Mouse (Mus musculus): ENCODE data around the gene Cenpv. TPM values are rescaled to one million over a fixed set of nuclear protein-coding genes. Genes with fewer than 3 reads are reported as not detected.

Cenpv gene
- polyA plus RNA-seq, 2 experiments = 22.3 to 26.6 TPM

GRCm38 (mm10) chr11:62551226-62552119, 12.4 kb upstream of the Cenpv start:
- WGBS (ENCODE audit: insufficient replicate concordance) = under 1% methylated on average over 58 of the region's 58 CpGs
- no peaks in the 10 kb centered on the region for H3K9me3 ChIP-seq (ENCODE audit: control insufficient read depth, low read length)
- peaks cover 21 to 24% of the 10 kb centered on the region in 2 experiments for H3K4me1 ChIP-seq (replicated peaks; ENCODE audit: control insufficient read depth in 2 of 2, insufficient read depth in 2 of 2, low read length in 1 of 2)
- peak overlapping the region; percentile 95 for H3K9ac ChIP-seq (replicated peaks)
- peak overlapping the region; percentile 87 to 91 for H3K4me3 ChIP-seq (ENCODE audit: insufficient read depth in 1 of 2, low read depth in 2 of 2, low read length in 2 of 2)
- H3K36me3 ChIP-seq (replicated peaks; ENCODE audit: control insufficient read depth, insufficient read depth, low read depth) = peaks cover 26% of the 10 kb centered on the region
- no peaks in the 10 kb centered on the region for H3K27me3 ChIP-seq (ENCODE audit: control insufficient read depth, insufficient read depth, low read length)
- H3K27ac ChIP-seq = peak overlapping the region; percentile 84
- DNase-seq (ENCODE audit: low read depth in 3 of 3, low spot score in 3 of 3) (peak; percentile 77 to 80 (median 79)), ATAC-seq (ENCODE audit: insufficient read depth) (peak; percentile 83)
- peak overlapping the region; percentile 100 for H3K4me2 ChIP-seq (ENCODE audit: low read depth)
- TF ChIP-seq EP300 (IDR thresholded peaks at IDR 0.05; ENCODE audit: low read depth) (peak; percentile 54), CTCF (IDR thresholded peaks at IDR 0.05; ENCODE audit: low read depth) (no peak)

- H3K4me2 ChIP-seq (ENCODE audit: low read depth) = peak within 1 kb of the TSS; percentile 100
- H3K4me1 ChIP-seq (replicated peaks; ENCODE audit: control insufficient read depth in 2 of 2, insufficient read depth in 2 of 2, low read length in 1 of 2) = peaks cover 21 to 24% of the 10 kb centered on the region in 2 experiments
- DNase-seq (ENCODE audit: low read depth in 3 of 3, low spot score in 3 of 3) (peak; percentile 99 to 100 (median 99)), ATAC-seq (ENCODE audit: insufficient read depth) (peak; percentile 90)
- under 1% methylated on average over 40 of the region's 40 CpGs for WGBS (ENCODE audit: insufficient replicate concordance)
- peak within 1 kb of the TSS; percentile 98 for H3K9ac ChIP-seq (replicated peaks)
- peak within 1 kb of the TSS; percentile 98 for H3K27ac ChIP-seq
- no peaks in the 10 kb centered on the region for H3K27me3 ChIP-seq (ENCODE audit: control insufficient read depth, insufficient read depth, low read length)
- peaks cover 26% of the 10 kb centered on the region for H3K36me3 ChIP-seq (replicated peaks; ENCODE audit: control insufficient read depth, insufficient read depth, low read depth)
- TF ChIP-seq EP300 (IDR thresholded peaks at IDR 0.05; ENCODE audit: low read depth) (peak; percentile 6; the same call in 1 of the 2 replicates), CTCF (IDR thresholded peaks at IDR 0.05; ENCODE audit: low read depth) (no peak)
- no peaks in the 10 kb centered on the region for H3K9me3 ChIP-seq (ENCODE audit: control insufficient read depth, low read length)
- H3K4me3 ChIP-seq (ENCODE audit: insufficient read depth in 1 of 2, low read depth in 2 of 2, low read length in 2 of 2) = peak within 1 kb of the TSS; percentile 87 to 91
Measured at GRCm38 (mm10) chr11:62550727-62551225, 11.7 kb upstream of the Cenpv start, which contains the start of gene Ubb. Gene Ubb, plus strand, starts transcription at chr11:62551171.

GRCm38 (mm10) chr11:62550227-62550685, 11.2 kb upstream of the Cenpv start:
- no peak for TF ChIP-seq CTCF (IDR thresholded peaks at IDR 0.05; ENCODE audit: low read depth)
- TF ChIP-seq EP300 (IDR thresholded peaks at IDR 0.05; ENCODE audit: low read depth) = peak; percentile 57; the same call in 1 of the 2 replicates
- Histone ChIP-seq H3K4me2 (ENCODE audit: low read depth) (peak overlapping the region; percentile 100), H3K36me3 (replicated peaks; ENCODE audit: control insufficient read depth, insufficient read depth, low read depth) (peaks cover 23% of the 10 kb centered on the region), H3K9ac (replicated peaks) (peak overlapping the region; percentile 98), H3K4me3 (ENCODE audit: insufficient read depth in 1 of 2, low read depth in 2 of 2, low read length in 2 of 2) (peak overlapping the region; percentile 67 to 91), H3K9me3 (ENCODE audit: control insufficient read depth, low read length) (no peaks in the 10 kb centered on the region), H3K27ac (peak overlapping the region; percentile 98), H3K27me3 (ENCODE audit: control insufficient read depth, insufficient read depth, low read length) (no peaks in the 10 kb centered on the region), H3K4me1 (replicated peaks; ENCODE audit: control insufficient read depth in 2 of 2, insufficient read depth in 2 of 2, low read length in 1 of 2) (peaks cover 21 to 24% of the 10 kb centered on the region in 2 experiments)
- under 1% methylated on average over 11 of the region's 11 CpGs for WGBS (ENCODE audit: insufficient replicate concordance)
- DNase-seq (ENCODE audit: low read depth in 3 of 3, low spot score in 3 of 3) (peak; percentile 84 to 88 (median 87)), ATAC-seq (ENCODE audit: insufficient read depth) (peak; percentile 68)

GRCm38 (mm10) chr11:62549782-62550181, 10.7 kb upstream of the Cenpv start:
- TF ChIP-seq EP300 (IDR thresholded peaks at IDR 0.05; ENCODE audit: low read depth) (no peak), CTCF (IDR thresholded peaks at IDR 0.05; ENCODE audit: low read depth) (no peak)
- DNase-seq (ENCODE audit: low read depth in 3 of 3, low spot score in 3 of 3) = peak in 2 of 3 experiments; percentile 34 to 61

More at GRCm38 (mm10) chr11:62549782-62550181, 10.7 kb upstream of the Cenpv start:
- no peaks in the 10 kb centered on the region for H3K9me3 ChIP-seq (ENCODE audit: control insufficient read depth, low read length)
- H3K4me1 ChIP-seq (replicated peaks; ENCODE audit: control insufficient read depth in 2 of 2, insufficient read depth in 2 of 2, low read length in 1 of 2) = peaks cover 21 to 22% of the 10 kb centered on the region in 2 experiments
- ATAC-seq (ENCODE audit: insufficient read depth) = peak; percentile 26; the same call in 1 of the 2 replicates
- peaks cover 18% of the 10 kb centered on the region for H3K36me3 ChIP-seq (replicated peaks; ENCODE audit: control insufficient read depth, insufficient read depth, low read depth)
- 19% methylated on average over 5 of the region's 5 CpGs for WGBS (ENCODE audit: insufficient replicate concordance)
- H3K4me2 ChIP-seq (ENCODE audit: low read depth) = peak overlapping the region; percentile 100
- peak overlapping the region; percentile 67 to 91; a peak in 3 of 4 replicates for H3K4me3 ChIP-seq (ENCODE audit: insufficient read depth in 1 of 2, low read depth in 2 of 2, low read length in 2 of 2)
- peak overlapping the region; percentile 98 for H3K27ac ChIP-seq
- peak overlapping the region; percentile 98 for H3K9ac ChIP-seq (replicated peaks)
- no peaks in the 10 kb centered on the region for H3K27me3 ChIP-seq (ENCODE audit: control insufficient read depth, insufficient read depth, low read length)

Data from liver, embryonic 14.5 days (tissue).